ENCODE assay signal across 9 mouse cellular contexts in the genomic region with DNA sequence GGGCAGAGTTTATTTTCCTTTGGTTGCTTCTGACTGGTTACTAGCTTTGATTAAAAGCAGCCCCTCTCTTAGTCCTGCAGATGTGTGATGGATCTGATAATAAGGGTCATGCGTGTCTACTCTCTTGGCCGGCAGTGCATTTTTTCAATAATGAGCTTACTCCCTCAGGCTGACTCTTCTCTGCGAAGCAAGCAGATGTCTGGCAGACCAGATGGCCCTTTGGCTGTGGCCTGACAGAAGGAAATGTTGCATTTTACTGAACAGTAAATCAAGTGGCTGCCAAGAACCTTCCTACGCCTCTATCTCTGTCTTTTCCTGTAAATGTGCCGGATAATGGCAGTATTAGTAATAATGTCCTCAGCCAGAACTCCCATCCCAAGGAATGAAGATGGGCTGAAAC. TPM values are rescaled to one million over a fixed set of nuclear protein-coding genes. Genes with fewer than 3 reads are reported as not detected.
DNase-seq lines count a peak whose midpoint lies in the region; ATAC-seq and TF ChIP-seq lines count a peak whose summit lies in the region.
"Had no signal": no experiment of that assay in that cellular context is flagged by ENCODE, and none has a peak within 500 bp of the region (broad histone marks: within the 10 kb centered on the region; RNA-seq: fewer than 3 reads in every experiment).

No protein-coding gene starts in this region.

- H3K4me3 ChIP-seq in forebrain, embryonic 13.5 days = no peak overlapping the region
- no peak overlapping the region for H3K4me3 ChIP-seq in hindbrain, embryonic 14.5 days (replicated peaks; ENCODE audit: low read length)
- H3K4me3 ChIP-seq in liver, postnatal 0 days (ENCODE audit: low read depth, low read length) = no peak overlapping the region
- H3K4me3 ChIP-seq in small intestine, adult 2 months (ENCODE audit: low read depth, low read length) = no peak overlapping the region
- H3K4me3 ChIP-seq: embryonic facial prominence, embryonic 13.5 days had no signal

- H3K9ac ChIP-seq in forebrain, embryonic 13.5 days = no peak overlapping the region
- no peak overlapping the region for H3K9ac ChIP-seq in hindbrain, embryonic 14.5 days
- no peak overlapping the region for H3K9ac ChIP-seq in liver, postnatal 0 days (replicated peaks)

- H3K36me3 ChIP-seq in forebrain, embryonic 13.5 days (ENCODE audit: poor library complexity, severe bottlenecking) = 0 out of 2 replicates have a peak, but pooled peaks cover 3% of the 10 kb centered on the region
- H3K36me3 ChIP-seq in hindbrain, embryonic 14.5 days (replicated peaks; ENCODE audit: control insufficient read depth, insufficient read depth) = 0 out of 2 replicates have a peak, but pooled peaks cover 4% of the 10 kb centered on the region
- H3K36me3 ChIP-seq in liver, postnatal 0 days (replicated peaks; ENCODE audit: insufficient read depth, low read length) = no peaks in the 10 kb centered on the region; the same call in 1 of the 2 replicates
- 0 out of 2 replicates have a peak, but pooled peaks cover 1% of the 10 kb centered on the region for H3K36me3 ChIP-seq in small intestine, adult 2 months (ENCODE audit: control insufficient read depth, insufficient read depth, low read length)
- H3K36me3 ChIP-seq: embryonic facial prominence, embryonic 13.5 days had no signal

- peak overlapping the region; percentile 65 for H3K27ac ChIP-seq in forebrain, embryonic 13.5 days
- H3K27ac ChIP-seq in hindbrain, embryonic 14.5 days = peak overlapping the region; percentile 63
- H3K27ac ChIP-seq in liver, postnatal 0 days (ENCODE audit: low read depth) = peak overlapping the region; percentile 7
- H3K27ac ChIP-seq in small intestine, adult 2 months (ENCODE audit: insufficient read depth, low read depth, low read length) = peak overlapping the region; percentile 62
- H3K27ac ChIP-seq: embryonic facial prominence, embryonic 13.5 days had no signal

- H3K4me2 ChIP-seq in forebrain, embryonic 13.5 days = no peak overlapping the region
- H3K4me2 ChIP-seq in hindbrain, embryonic 14.5 days (replicated peaks) = no peak overlapping the region
- no peak overlapping the region for H3K4me2 ChIP-seq in liver, postnatal 0 days (ENCODE audit: low read depth, low read length)
- H3K4me2 ChIP-seq: embryonic facial prominence, embryonic 13.5 days had no signal

- ATAC-seq in forebrain, embryonic 13.5 days = peak; percentile 65
- peak; percentile 61 for ATAC-seq in hindbrain, embryonic 14.5 days (ENCODE audit: low FRiP score)
- no peak for ATAC-seq in liver, postnatal 0 days

- TF ChIP-seq POLR2A in small intestine, adult 2 months (IDR thresholded peaks at IDR 0.05; ENCODE audit: low read depth, low read length) = no peak

- no peaks in the 10 kb centered on the region for H3K9me3 ChIP-seq in forebrain, embryonic 13.5 days (replicated peaks)
- no peaks in the 10 kb centered on the region for H3K9me3 ChIP-seq in hindbrain, embryonic 14.5 days (ENCODE audit: control insufficient read depth, low read length)
- no peaks in the 10 kb centered on the region for H3K9me3 ChIP-seq in liver, postnatal 0 days (ENCODE audit: low read length)
- H3K9me3 ChIP-seq: embryonic facial prominence, embryonic 13.5 days had no signal

- H3K27me3 ChIP-seq in forebrain, embryonic 13.5 days = no peaks in the 10 kb centered on the region
- H3K27me3 ChIP-seq in hindbrain, embryonic 14.5 days (ENCODE audit: control insufficient read depth, insufficient read depth, low read length) = no peaks in the 10 kb centered on the region
- H3K27me3 ChIP-seq in liver, postnatal 0 days (ENCODE audit: insufficient read depth, low read length) = no peaks in the 10 kb centered on the region
- no peaks in the 10 kb centered on the region for H3K27me3 ChIP-seq in small intestine, adult 2 months (ENCODE audit: control insufficient read depth, insufficient read depth, low read length)
- H3K27me3 ChIP-seq: embryonic facial prominence, embryonic 13.5 days had no signal

- peak; percentile 61 for DNase-seq in embryo, embryonic 10 days (ENCODE audit: low spot score)
- DNase-seq in embryo, embryonic 9.5 days (ENCODE audit: extremely low spot score) = no peak
- peak; percentile 97 for DNase-seq in MN1 (ENCODE audit: low spot score)
- DNase-seq in hindbrain, embryonic 14.5 days (ENCODE audit: low spot score) = no peak
- no peak for DNase-seq in liver, postnatal 0 days
- DNase-seq in spleen, postnatal 4 days (ENCODE audit: low spot score in 2 of 2) = no peak

- TF ChIP-seq EP300 in liver, postnatal 0 days (IDR thresholded peaks at IDR 0.05; ENCODE audit: low read depth) = no peak; the same call in 1 of the 2 replicates

- peaks cover 47% of the 10 kb centered on the region for H3K4me1 ChIP-seq in forebrain, embryonic 13.5 days
- H3K4me1 ChIP-seq in hindbrain, embryonic 14.5 days (replicated peaks; ENCODE audit: control insufficient read depth, insufficient read depth, low read length) = peaks cover 37% of the 10 kb centered on the region
- H3K4me1 ChIP-seq in liver, postnatal 0 days (ENCODE audit: insufficient read depth) = peaks cover 38% of the 10 kb centered on the region
- H3K4me1 ChIP-seq in small intestine, adult 2 months (ENCODE audit: control insufficient read depth, insufficient read depth, insufficient read length, low read length) = peaks cover 21% of the 10 kb centered on the region; the same call in 1 of the 2 replicates

- no peak for TF ChIP-seq CTCF in liver, postnatal 0 days (IDR thresholded peaks at IDR 0.05; ENCODE audit: low read depth)
- no peak for TF ChIP-seq CTCF in small intestine, adult 2 months (IDR thresholded peaks at IDR 0.05; ENCODE audit: extremely low read depth, insufficient read length, insufficient replicate concordance, low read depth, low read length)

- 52% methylated on average over 5 of the region's 5 CpGs for WGBS in forebrain, embryonic 13.5 days
- 30% methylated on average over 5 of the region's 5 CpGs for WGBS in hindbrain, embryonic 14.5 days
- 58% methylated on average over 5 of the region's 5 CpGs for WGBS in liver, postnatal 0 days (ENCODE audit: insufficient replicate concordance)
- 31% methylated on average over 5 of the region's 5 CpGs for WGBS in small intestine, adult 2 months

RNA-seq across cellular contexts. Expression of gene Scarb2, which starts 8.0 kb away (rescaled TPM):
- 19.5 and 22.3 TPM in 2 replicates for polyA plus RNA-seq in forebrain, embryonic 13.5 days (2015; fragmentation: Nextera tagmentation; extraction: Ambion mirVana)
- polyA plus RNA-seq in hindbrain, embryonic 14.5 days (2014; fragmentation: Nextera tagmentation; extraction: Ambion mirVana) = 18.9 and 20.2 TPM in 2 replicates
- 16.3 and 16.5 TPM in 2 replicates for polyA plus RNA-seq in liver, postnatal 0 days (2015; fragmentation: Nextera tagmentation; extraction: Ambion mirVana)
- 7.9 and 8.4 TPM in 2 replicates for polyA plus RNA-seq in small intestine, adult 2 months (2012; rRNA removed)

RNA-seq across cellular contexts. Expression of gene Fam47e, which starts 56.2 kb away (rescaled TPM):
- polyA plus RNA-seq in forebrain, embryonic 13.5 days (2015; fragmentation: Nextera tagmentation; extraction: Ambion mirVana) = 0.38 TPM in 1 of 2 replicates, not detected in the other
- polyA plus RNA-seq in hindbrain, embryonic 14.5 days (2014; fragmentation: Nextera tagmentation; extraction: Ambion mirVana) = 1.3 TPM in 2 replicates
- 8.4 and 9.8 TPM in 2 replicates for polyA plus RNA-seq in liver, postnatal 0 days (2015; fragmentation: Nextera tagmentation; extraction: Ambion mirVana)
- not detected in 2 replicates for polyA plus RNA-seq in small intestine, adult 2 months (2012; rRNA removed)

Comparison
In these comparisons a context has a peak if more than half of its experiments do, and no peak if none do; other contexts are left out.
1. DNase-seq: peak in embryo, embryonic 10 days (single experiment) and MN1 (single experiment); none in embryo, embryonic 9.5 days (single experiment), hindbrain, embryonic 14.5 days (single experiment), liver, postnatal 0 days (single experiment) and spleen, postnatal 4 days (0 of 2).
2. H3K27ac ChIP-seq: peak in every context shown above with its lines; median percentile 65 in forebrain, embryonic 13.5 days; 63 in hindbrain, embryonic 14.5 days; 62 in small intestine, adult 2 months; 7 in liver, postnatal 0 days.